Mouse (Mus musculus) stomach, embryonic 14.5 days (tissue): ENCODE data around the gene Rpl10a. TPM values are rescaled to one million over a fixed set of nuclear protein-coding genes. Genes with fewer than 3 reads are reported as not detected.

Experiments
- ATAC-seq: fragments of 200-750 bp; cut with Nextera tagmentation; 2 replicates; pipeline ENCODE4 v1.8.0; 2017; ENCODE audit warnings: low read depth, moderate TSS enrichment; ENCODE audit not compliant: insufficient number of reproducible peaks, insufficient read depth, low FRiP score
- H3K27ac ChIP-seq: fragments of 300-500 bp; sonication (generic); 2 replicates; pipeline ENCODE4 v1.5.1; 2014; ENCODE audit warnings: mild to moderate bottlenecking, low read length, moderate library complexity, mixed read lengths
- H3K27me3 ChIP-seq: fragments of 300-500 bp; sonication (generic); 2 replicates; pipeline ENCODE4 v1.6.1; 2014; ENCODE audit warnings: low read length, control low read depth, mixed read lengths; ENCODE audit not compliant: control insufficient read depth, insufficient read depth
- H3K36me3 ChIP-seq: fragments of 300-500 bp; sonication (generic); 2 replicates; pipeline ENCODE4 v1.6.1; 2014; ENCODE audit warnings: mild to moderate bottlenecking, control low read depth, low read length, moderate library complexity, mixed read lengths; ENCODE audit not compliant: control insufficient read depth, insufficient read depth
- H3K4me1 ChIP-seq: fragments of 300-500 bp; sonication (generic); 2 replicates; pipeline ENCODE4 v1.6.1; 2014; ENCODE audit warnings: low read length, control low read depth, mixed read lengths; ENCODE audit not compliant: control insufficient read depth, insufficient read depth
- H3K4me2 ChIP-seq: fragments of 300-500 bp; sonication (generic); replicated peaks from 2 replicates; pipeline ENCODE4 v1.6.1; 2014; ENCODE audit warnings: low read depth, low read length, control low read depth
- H3K4me3 ChIP-seq: fragments of 300-500 bp; sonication (generic); 2 replicates; pipeline ENCODE4 v1.5.1; 2014; ENCODE audit warnings: low read depth, low read length, control low read depth
- H3K9ac ChIP-seq: fragments of 300-500 bp; sonication (generic); replicated peaks from 2 replicates; pipeline ENCODE4 v1.6.1; 2014; ENCODE audit warnings: low read depth, mild to moderate bottlenecking, control low read depth, low read length, moderate library complexity, mixed read lengths
- H3K9me3 ChIP-seq: fragments of 300-500 bp; sonication (generic); 2 replicates; pipeline ENCODE4 v1.6.1; 2016; ENCODE audit warnings: low read depth, low read length, control low read depth; ENCODE audit not compliant: control insufficient read depth
- WGBS: fragments of 180-500 bp; shearing (Covaris S2); extraction: QIAGEN DNeasy Blood & Tissue Kit; methylation state at CpG from one replicate; pipeline ENCODE4 v1.1.7; 2014; 5-methylcytosine and 5-hydroxymethylcytosine counted together
- polyA plus RNA-seq: library from polyadenylated mRNA; unstranded; fragments of >200 nt; fragmentation: Nextera tagmentation; extraction: Ambion mirVana; gene quantifications from 2 replicates; pipeline ENCODE4 v1.2.1, GENCODE M21; 2014

Gene Rpl10a
- 797 and 911 TPM in 2 replicates for polyA plus RNA-seq

GRCm38 (mm10) chr17:28328366-28328928, at the start of gene Rpl10a:
Gene Rpl10a (plus strand): TSS chr17:28328471.
- H3K9ac ChIP-seq: peak within 1 kb of the TSS; percentile 99
- peak; percentile 85 for ATAC-seq
- peaks cover 27% of the 10 kb centered on the region for H3K4me1 ChIP-seq
- H3K36me3 ChIP-seq: peaks cover 37% of the 10 kb centered on the region
- peak within 1 kb of the TSS; percentile 93 for H3K4me3 ChIP-seq
- peak within 1 kb of the TSS; percentile 97 for H3K4me2 ChIP-seq
- no peaks in the 10 kb centered on the region for H3K9me3 ChIP-seq
- H3K27me3 ChIP-seq: no peaks in the 10 kb centered on the region
- peak within 1 kb of the TSS; percentile 97 for H3K27ac ChIP-seq
- under 1% methylated on average over 63 of the region's 67 CpGs for WGBS

- Histone ChIP-seq H3K4me2 (no peak overlapping the region), H3K4me3 (no peak overlapping the region), H3K27ac (no peak overlapping the region), H3K9ac (no peak overlapping the region), H3K4me1 (peaks cover 21% of the 10 kb centered on the region), H3K27me3 (no peaks in the 10 kb centered on the region), H3K36me3 (no peaks in the 10 kb centered on the region), H3K9me3 (no peaks in the 10 kb centered on the region)
- no peak for ATAC-seq
- 31% methylated on average over 4 of the region's 4 CpGs for WGBS
Measured at GRCm38 (mm10) chr17:28279236-28279635, 49.0 kb upstream of the Rpl10a start.

DNA sequence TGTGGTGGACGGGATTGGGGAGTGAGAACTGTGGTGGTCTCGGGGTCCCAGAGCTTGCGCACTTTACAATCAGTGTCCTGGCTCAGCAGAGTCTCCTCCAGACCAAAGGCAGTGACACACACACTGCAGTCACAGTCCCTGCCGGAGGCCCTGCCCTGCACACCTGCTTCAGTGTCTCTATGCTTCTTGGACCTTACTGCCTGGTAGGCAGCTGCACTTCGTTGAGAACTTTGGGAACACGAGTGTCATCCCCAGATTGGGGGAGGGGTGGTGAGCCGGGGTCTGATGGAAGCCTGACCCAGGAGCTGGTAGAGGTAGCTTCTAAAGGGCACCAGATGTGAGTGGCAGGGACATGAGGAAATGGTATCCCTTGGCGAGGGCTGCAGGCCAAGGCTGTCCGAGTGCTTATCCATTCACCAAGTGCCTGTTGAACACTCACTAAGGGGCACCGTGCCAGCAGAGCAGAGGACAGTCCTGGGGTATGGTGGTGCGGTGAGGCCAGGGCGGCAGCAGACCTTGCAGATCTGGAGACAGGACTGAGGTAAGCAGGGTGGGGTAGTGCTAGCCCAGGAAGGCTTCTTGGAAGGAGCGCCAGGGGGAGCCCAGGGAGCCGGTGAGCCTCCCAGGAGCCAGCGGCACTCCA, 48.4 kb upstream of the Rpl10a start:
- 62% methylated on average over 15 of the region's 15 CpGs for WGBS
- no peak overlapping the region for H3K4me2 ChIP-seq
- no peaks in the 10 kb centered on the region for H3K27me3 ChIP-seq
- no peaks in the 10 kb centered on the region for H3K36me3 ChIP-seq
- H3K4me3 ChIP-seq: no peak overlapping the region
- no peak overlapping the region for H3K27ac ChIP-seq
- no peaks in the 10 kb centered on the region for H3K9me3 ChIP-seq
- H3K4me1 ChIP-seq: peaks cover 21% of the 10 kb centered on the region
- H3K9ac ChIP-seq: no peak overlapping the region
- ATAC-seq: peak; percentile 8; the same call in 1 of the 2 replicates

GRCm38 (mm10) chr17:28280423-28280800, 47.9 kb upstream of the Rpl10a start:
- H3K36me3 ChIP-seq: no peaks in the 10 kb centered on the region
- H3K9ac ChIP-seq: no peak overlapping the region
- no peaks in the 10 kb centered on the region for H3K9me3 ChIP-seq
- H3K4me2 ChIP-seq: no peak overlapping the region
- no peaks in the 10 kb centered on the region for H3K27me3 ChIP-seq
- no peak overlapping the region for H3K4me3 ChIP-seq
- H3K27ac ChIP-seq: no peak overlapping the region
- WGBS: 80% methylated on average over 7 of the region's 7 CpGs
- ATAC-seq: no peak
- H3K4me1 ChIP-seq: peaks cover 21% of the 10 kb centered on the region

GRCm38 (mm10) chr17:28280831-28281377, 47.4 kb upstream of the Rpl10a start:
- H3K9ac ChIP-seq: no peak overlapping the region
- WGBS: 27% methylated on average over 5 of the region's 5 CpGs
- H3K27me3 ChIP-seq: no peaks in the 10 kb centered on the region
- peaks cover 21% of the 10 kb centered on the region for H3K4me1 ChIP-seq
- H3K9me3 ChIP-seq: no peaks in the 10 kb centered on the region
- 0 out of 2 replicates have a peak, but pooled peaks have one; percentile 47 for ATAC-seq
- no peak overlapping the region for H3K27ac ChIP-seq
- no peak overlapping the region for H3K4me2 ChIP-seq
- no peak overlapping the region for H3K4me3 ChIP-seq
- no peaks in the 10 kb centered on the region for H3K36me3 ChIP-seq

- Histone ChIP-seq H3K9ac (no peak overlapping the region), H3K4me2 (no peak overlapping the region), H3K9me3 (no peaks in the 10 kb centered on the region), H3K27me3 (no peaks in the 10 kb centered on the region), H3K36me3 (no peaks in the 10 kb centered on the region; the same call in 1 of the 2 replicates), H3K4me3 (no peak overlapping the region), H3K27ac (no peak overlapping the region), H3K4me1 (peaks cover 21% of the 10 kb centered on the region)
- 92% methylated on average over 7 of the region's 7 CpGs for WGBS
- no peak for ATAC-seq
Measured at GRCm38 (mm10) chr17:28281866-28282441, 46.3 kb upstream of the Rpl10a start.

DNA sequence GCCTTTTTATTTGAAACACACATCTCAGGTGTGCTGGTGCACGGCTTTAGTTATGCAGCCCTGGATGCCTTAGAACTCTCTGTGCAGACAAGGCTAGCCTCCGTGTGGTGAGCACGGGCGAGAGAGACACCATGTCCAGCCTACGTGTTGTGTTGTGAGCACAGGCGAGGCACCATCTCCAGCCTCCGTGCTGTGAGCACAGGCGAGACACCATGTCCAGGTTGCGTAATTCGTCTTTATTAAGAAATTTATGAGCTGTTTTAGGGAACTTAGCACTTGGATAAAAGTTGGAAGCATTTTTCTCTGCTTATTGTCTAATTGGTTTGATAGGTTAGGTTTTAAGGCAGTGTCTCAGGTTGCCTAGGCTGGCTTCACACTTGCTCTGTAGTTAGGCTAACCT, 45.1 kb upstream of the Rpl10a start:
- 90% methylated on average over 10 of the region's 10 CpGs for WGBS
- Histone ChIP-seq H3K4me3 (no peak overlapping the region), H3K36me3 (no peaks in the 10 kb centered on the region; the same call in 1 of the 2 replicates), H3K27me3 (no peaks in the 10 kb centered on the region), H3K4me1 (peaks cover 27% of the 10 kb centered on the region), H3K9me3 (no peaks in the 10 kb centered on the region), H3K4me2 (no peak overlapping the region), H3K9ac (no peak overlapping the region), H3K27ac (no peak overlapping the region)
- no peak for ATAC-seq

GRCm38 (mm10) chr17:28286133-28286532, 42.1 kb upstream of the Rpl10a start:
- no peak overlapping the region for H3K27ac ChIP-seq
- no peaks in the 10 kb centered on the region; the same call in 1 of the 2 replicates for H3K36me3 ChIP-seq
- H3K4me2 ChIP-seq: no peak overlapping the region
- no peak for ATAC-seq
- peaks cover 13% of the 10 kb centered on the region; the same call in 1 of the 2 replicates for H3K4me1 ChIP-seq
- no peaks in the 10 kb centered on the region for H3K27me3 ChIP-seq
- H3K4me3 ChIP-seq: no peak overlapping the region
- 85% methylated on average over 10 of the region's 10 CpGs for WGBS
- H3K9ac ChIP-seq: no peak overlapping the region
- no peaks in the 10 kb centered on the region for H3K9me3 ChIP-seq
